Mouse (Mus musculus) stomach, postnatal 0 days (tissue): ENCODE data around the gene Platr25.

Experiments
- CTCF ChIP-seq: IDR thresholded peaks from 2 replicates; pipeline ENCODE4 v1.5.1; 2016; ENCODE audit warnings: antibody characterized with exemption, low read depth, mild to moderate bottlenecking, moderate library complexity
- EP300 ChIP-seq: optimal IDR thresholded peaks from 2 replicates; pipeline ENCODE3; 2016; ENCODE audit warnings: antibody characterized with exemption

GRCm38 (mm10) chr13:62653369-62653743 lies 107.2 kb downstream of the Platr25 start:
- no peak for TF ChIP-seq CTCF
- no peak for TF ChIP-seq EP300
